Mouse (Mus musculus): ENCODE measurements at regions not wholly inside any gene's neighbourhood (a gene's known extent, or its start where the extent isn't known, plus 50 kb on each side); places are given as distances from the start of the nearest gene placed in this dataset.

- Histone ChIP-seq H3K4me1 (peaks cover 9% of the 10 kb centered on the region), H3K9me3 (replicated peaks) (no peaks in the 10 kb centered on the region), H3K9ac (replicated peaks) (no peak overlapping the region), H3K27ac (replicated peaks) (no peak overlapping the region), H3K4me2 (no peak overlapping the region), H3K4me3 (replicated peaks) (no peak overlapping the region), H3K27me3 (replicated peaks) (no peaks in the 10 kb centered on the region), H3K36me3 (no peaks in the 10 kb centered on the region)
- ATAC-seq (ENCODE audit: low FRiP score): no peak
- 85% methylated on average over 8 of the region's 8 CpGs for WGBS
Observed at GRCm38 (mm10) chr2:124811709-124812108, 256.2 kb upstream of the Slc24a5 start.

GRCm38 (mm10) chr2:124816814-124817213 lies 251.1 kb upstream of the Slc24a5 start:
- WGBS: 40% methylated on average over 2 of the region's 2 CpGs
- H3K27ac ChIP-seq (replicated peaks): 0 out of 2 replicates have a peak overlapping the region, but pooled peaks have one; percentile 41
- H3K9ac ChIP-seq (replicated peaks): no peak overlapping the region
- H3K9me3 ChIP-seq (replicated peaks): no peaks in the 10 kb centered on the region
- ATAC-seq (ENCODE audit: low FRiP score): peak; percentile 56; the same call in 1 of the 2 replicates
- H3K27me3 ChIP-seq (replicated peaks): no peaks in the 10 kb centered on the region
- 0 out of 2 replicates have a peak overlapping the region, but pooled peaks have one; percentile 13 for H3K4me2 ChIP-seq
- peaks cover 13% of the 10 kb centered on the region for H3K4me1 ChIP-seq
- no peak overlapping the region for H3K4me3 ChIP-seq (replicated peaks)
- no peaks in the 10 kb centered on the region for H3K36me3 ChIP-seq

GRCm38 (mm10) chr2:124819846-124820245 lies 248.1 kb upstream of the Slc24a5 start:
- Histone ChIP-seq H3K36me3 (no peaks in the 10 kb centered on the region), H3K27me3 (replicated peaks) (no peaks in the 10 kb centered on the region), H3K9ac (replicated peaks) (no peak overlapping the region), H3K4me3 (replicated peaks) (no peak overlapping the region), H3K9me3 (replicated peaks) (no peaks in the 10 kb centered on the region), H3K4me1 (peaks cover 13% of the 10 kb centered on the region), H3K27ac (replicated peaks) (no peak overlapping the region), H3K4me2 (no peak overlapping the region)
- no peak for ATAC-seq (ENCODE audit: low FRiP score)
- WGBS: 62% methylated on average over 6 of the region's 6 CpGs

- no peak overlapping the region for H3K27ac ChIP-seq (replicated peaks)
- H3K27me3 ChIP-seq (replicated peaks): no peaks in the 10 kb centered on the region
- WGBS: 70% methylated on average over 9 of the region's 9 CpGs
- H3K36me3 ChIP-seq: no peaks in the 10 kb centered on the region
- peaks cover 13% of the 10 kb centered on the region for H3K4me1 ChIP-seq
- H3K4me2 ChIP-seq: no peak overlapping the region
- H3K9me3 ChIP-seq (replicated peaks): no peaks in the 10 kb centered on the region
- ATAC-seq (ENCODE audit: low FRiP score): no peak
- no peak overlapping the region for H3K9ac ChIP-seq (replicated peaks)
- H3K4me3 ChIP-seq (replicated peaks): no peak overlapping the region
Observed at GRCm38 (mm10) chr2:124820821-124821220, 247.1 kb upstream of the Slc24a5 start.

- H3K9me3 ChIP-seq (replicated peaks): no peaks in the 10 kb centered on the region
- H3K4me3 ChIP-seq (replicated peaks): no peak overlapping the region
- WGBS: 75% methylated on average over 4 of the region's 4 CpGs
- no peaks in the 10 kb centered on the region for H3K36me3 ChIP-seq
- H3K4me2 ChIP-seq: no peak overlapping the region
- H3K27ac ChIP-seq (replicated peaks): no peak overlapping the region
- H3K9ac ChIP-seq (replicated peaks): no peak overlapping the region
- peaks cover 7% of the 10 kb centered on the region for H3K4me1 ChIP-seq
- no peak for ATAC-seq (ENCODE audit: low FRiP score)
- no peaks in the 10 kb centered on the region for H3K27me3 ChIP-seq (replicated peaks)
Observed at GRCm38 (mm10) chr2:124821366-124821765, 246.6 kb upstream of the Slc24a5 start.

- Histone ChIP-seq H3K4me3 (replicated peaks) (no peak overlapping the region), H3K27me3 (replicated peaks) (no peaks in the 10 kb centered on the region), H3K4me2 (no peak overlapping the region), H3K9me3 (replicated peaks) (no peaks in the 10 kb centered on the region), H3K4me1 (0 out of 2 replicates have a peak, but pooled peaks cover 6% of the 10 kb centered on the region), H3K27ac (replicated peaks) (no peak overlapping the region), H3K9ac (replicated peaks) (no peak overlapping the region), H3K36me3 (no peaks in the 10 kb centered on the region)
- ATAC-seq (ENCODE audit: low FRiP score): no peak
- WGBS: 96% methylated on average over 4 of the region's 4 CpGs
Observed at GRCm38 (mm10) chr2:124848812-124849211, 219.1 kb upstream of the Slc24a5 start.

GRCm38 (mm10) chr2:124858504-124858903 lies 209.4 kb upstream of the Slc24a5 start:
- no peak for ATAC-seq (ENCODE audit: low FRiP score)
- 83% methylated on average over 3 of the region's 3 CpGs for WGBS

GRCm38 (mm10) chr2:124888209-124888608 lies 179.7 kb upstream of the Slc24a5 start:
- H3K27me3 ChIP-seq (replicated peaks): no peaks in the 10 kb centered on the region
- ATAC-seq (ENCODE audit: low FRiP score): no peak
- WGBS: 68% methylated on average over 4 of the region's 4 CpGs
- no peak overlapping the region for H3K9ac ChIP-seq (replicated peaks)
- H3K36me3 ChIP-seq: no peaks in the 10 kb centered on the region
- H3K4me1 ChIP-seq: no peaks in the 10 kb centered on the region
- H3K27ac ChIP-seq (replicated peaks): no peak overlapping the region
- H3K4me3 ChIP-seq (replicated peaks): no peak overlapping the region
- H3K4me2 ChIP-seq: no peak overlapping the region
- H3K9me3 ChIP-seq (replicated peaks): no peaks in the 10 kb centered on the region

More at GRCm38 (mm10) chr2:124858504-124858903, 209.4 kb upstream of the Slc24a5 start:
- Histone ChIP-seq H3K4me3 (replicated peaks) (no peak overlapping the region), H3K36me3 (no peaks in the 10 kb centered on the region), H3K4me2 (no peak overlapping the region), H3K4me1 (no peaks in the 10 kb centered on the region), H3K27me3 (replicated peaks) (no peaks in the 10 kb centered on the region), H3K9ac (replicated peaks) (no peak overlapping the region), H3K9me3 (replicated peaks) (no peaks in the 10 kb centered on the region), H3K27ac (replicated peaks) (no peak overlapping the region)

GRCm38 (mm10) chr2:124895002-124895401 lies 172.9 kb upstream of the Slc24a5 start:
- Histone ChIP-seq H3K4me3 (replicated peaks) (no peak overlapping the region), H3K9me3 (replicated peaks) (no peaks in the 10 kb centered on the region), H3K27ac (replicated peaks) (no peak overlapping the region), H3K36me3 (no peaks in the 10 kb centered on the region), H3K4me1 (no peaks in the 10 kb centered on the region), H3K9ac (replicated peaks) (no peak overlapping the region), H3K27me3 (replicated peaks) (no peaks in the 10 kb centered on the region), H3K4me2 (no peak overlapping the region)
- ATAC-seq (ENCODE audit: low FRiP score): no peak
- WGBS: 93% methylated on average over 4 of the region's 4 CpGs

- Histone ChIP-seq H3K27me3 (replicated peaks) (no peaks in the 10 kb centered on the region), H3K36me3 (no peaks in the 10 kb centered on the region), H3K9ac (replicated peaks) (no peak overlapping the region), H3K9me3 (replicated peaks) (no peaks in the 10 kb centered on the region), H3K4me2 (no peak overlapping the region), H3K4me1 (no peaks in the 10 kb centered on the region), H3K4me3 (replicated peaks) (no peak overlapping the region), H3K27ac (replicated peaks) (no peak overlapping the region)
- ATAC-seq (ENCODE audit: low FRiP score): no peak
- WGBS: 86% methylated on average over 4 of the region's 4 CpGs
Observed at GRCm38 (mm10) chr2:124903556-124903955, 164.4 kb upstream of the Slc24a5 start.

GRCm38 (mm10) chr2:124905076-124905475 lies 162.8 kb upstream of the Slc24a5 start:
- H3K36me3 ChIP-seq: no peaks in the 10 kb centered on the region
- 86% methylated on average over 1 of the region's 1 CpGs for WGBS
- H3K4me2 ChIP-seq: no peak overlapping the region
- no peaks in the 10 kb centered on the region for H3K4me1 ChIP-seq
- no peak for ATAC-seq (ENCODE audit: low FRiP score)
- H3K27me3 ChIP-seq (replicated peaks): no peaks in the 10 kb centered on the region
- H3K27ac ChIP-seq (replicated peaks): no peak overlapping the region
- H3K9me3 ChIP-seq (replicated peaks): no peaks in the 10 kb centered on the region
- H3K9ac ChIP-seq (replicated peaks): no peak overlapping the region
- no peak overlapping the region for H3K4me3 ChIP-seq (replicated peaks)

GRCm38 (mm10) chr2:124918986-124919761 lies 148.8 kb upstream of the Slc24a5 start:
- no peak overlapping the region for H3K4me3 ChIP-seq (replicated peaks)
- H3K27me3 ChIP-seq (replicated peaks): no peaks in the 10 kb centered on the region
- no peaks in the 10 kb centered on the region for H3K4me1 ChIP-seq
- 83% methylated on average over 7 of the region's 7 CpGs for WGBS
- no peak for ATAC-seq (ENCODE audit: low FRiP score)
- H3K9ac ChIP-seq (replicated peaks): no peak overlapping the region
- H3K9me3 ChIP-seq (replicated peaks): no peaks in the 10 kb centered on the region
- H3K27ac ChIP-seq (replicated peaks): no peak overlapping the region
- H3K4me2 ChIP-seq: no peak overlapping the region
- no peaks in the 10 kb centered on the region for H3K36me3 ChIP-seq
